Mouse (Mus musculus) gastrocnemius, adult 2 months (tissue): ENCODE measurements around the gene Card10. TPM values are rescaled to one million over a fixed set of nuclear protein-coding genes. Genes with fewer than 3 reads are reported as not detected.

Source experiments
- DNase-seq: peaks from one replicate; pipeline ENCODE4 v3.0.0; 2022
- H3K27ac ChIP-seq: fragments of 200-600 bp; 2 replicates; pipeline ENCODE4 v1.8.1; 2022; ENCODE audit warnings: mild to moderate bottlenecking
- H3K4me3 ChIP-seq: fragments of 200-600 bp; 2 replicates; pipeline ENCODE4 v1.8.1; 2022; ENCODE audit warnings: mild to moderate bottlenecking, moderate library complexity
- CTCF ChIP-seq: fragments of 200-600 bp; IDR thresholded peaks from 2 replicates; pipeline ENCODE4 v1.8.1; 2022; ENCODE audit warnings: antibody characterized with exemption, mild to moderate bottlenecking, moderate library complexity
- intact Hi-C: fragments of 180-260 bp; cut with DNase I; formaldehyde crosslinking; loops from one replicate; pipeline ENCODE4 v1.15.1; 2025
- total RNA-seq, 2 experiments: library from RNA; stranded (reverse); gene quantifications; 2 replicates each; pipeline ENCODE4 v1.2.3; 2021

The Card10 gene
- total RNA-seq, 2 experiments from 2014 or later: 6.1 to 6.8 TPM

DNA sequence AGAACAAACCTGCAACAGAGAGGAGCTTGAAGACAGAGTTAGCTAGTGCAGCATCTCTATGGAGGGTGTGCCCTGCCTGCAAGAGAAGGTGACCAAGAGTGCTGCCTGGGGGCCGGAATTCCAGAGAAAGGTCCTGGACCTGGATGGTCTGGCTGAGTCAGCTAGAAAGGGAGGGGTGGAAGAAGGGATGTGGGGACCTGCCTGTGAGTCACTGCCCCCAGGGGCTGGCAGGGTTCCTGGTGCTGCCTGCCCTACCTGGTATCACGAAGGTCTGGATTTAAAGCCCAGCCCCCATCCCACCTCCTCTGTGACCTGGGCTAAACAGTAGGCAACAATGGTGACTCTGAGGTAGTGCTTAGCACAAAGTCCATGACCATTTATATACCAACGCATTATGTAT, 4.3 kb upstream of the Card10 start:
- intact Hi-C loops: no loop called here
- no peak for TF ChIP-seq CTCF
- DNase-seq: no peak
- H3K4me3 ChIP-seq: no peak overlapping the region
- H3K27ac ChIP-seq: no peak overlapping the region

DNA sequence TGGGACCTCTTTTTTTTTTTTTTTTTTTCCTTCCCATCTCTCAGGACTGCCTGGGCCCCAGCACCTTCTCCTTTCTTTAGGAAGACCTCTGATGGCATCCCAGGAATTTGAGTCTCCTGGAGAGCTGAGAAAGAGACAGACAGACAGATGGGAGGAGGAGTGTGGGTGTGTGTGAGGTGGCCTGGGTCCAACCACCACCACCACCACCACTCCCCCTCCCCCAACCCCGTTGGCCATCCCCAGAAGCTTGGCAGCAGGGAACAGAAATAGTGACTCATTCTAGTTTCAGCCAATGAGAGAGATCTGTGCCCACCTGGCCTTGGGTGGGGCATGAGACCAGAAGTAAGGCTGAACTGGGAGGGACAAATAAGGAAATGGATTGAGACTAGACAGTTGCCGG, 3.8 kb upstream of the Card10 start:
- DNase-seq: no peak
- intact Hi-C loops: no loop called here
- H3K4me3 ChIP-seq: no peak overlapping the region
- TF ChIP-seq CTCF: no peak
- H3K27ac ChIP-seq: no peak overlapping the region

- intact Hi-C loops: no loop called here
- Histone ChIP-seq H3K27ac (no peak overlapping the region), H3K4me3 (no peak overlapping the region)
- DNase-seq: no peak
- no peak for TF ChIP-seq CTCF
Measured at GRCm38 (mm10) chr15:78805351-78805750, 2.5 kb upstream of the Card10 start.

GRCm38 (mm10) chr15:78804326-78804725, 1.5 kb upstream of the Card10 start:
- intact Hi-C loops: no loop called here
- Histone ChIP-seq H3K27ac (peak overlapping the region; percentile 93), H3K4me3 (peak overlapping the region; percentile 94)
- TF ChIP-seq CTCF: no peak
- peak; percentile 64 for DNase-seq

DNA sequence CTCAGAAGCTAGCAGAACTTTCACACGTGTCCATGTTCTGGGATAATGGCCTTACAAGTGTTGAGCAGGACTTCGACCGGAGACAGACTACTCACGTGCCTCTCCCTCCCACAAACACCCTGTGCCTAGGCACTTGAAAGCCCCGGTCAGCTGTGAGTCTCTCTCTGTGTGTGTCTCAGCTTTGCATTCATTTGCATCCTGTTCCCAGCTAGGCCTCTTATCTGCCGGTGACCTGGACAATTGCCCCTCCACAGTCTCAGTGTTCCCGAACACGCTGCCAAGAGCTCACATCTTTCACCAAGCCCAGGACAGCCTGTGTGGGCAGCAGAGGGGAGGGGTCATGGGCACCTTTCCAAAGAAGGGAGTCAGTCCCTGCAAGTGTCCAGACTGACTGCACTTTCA, 658 bp upstream of the Card10 start:
- Histone ChIP-seq H3K4me3 (peak overlapping the region; percentile 94), H3K27ac (peak overlapping the region; percentile 93)
- DNase-seq: peak; percentile 59
- intact Hi-C loops: no loop called here
- TF ChIP-seq CTCF: no peak

DNA sequence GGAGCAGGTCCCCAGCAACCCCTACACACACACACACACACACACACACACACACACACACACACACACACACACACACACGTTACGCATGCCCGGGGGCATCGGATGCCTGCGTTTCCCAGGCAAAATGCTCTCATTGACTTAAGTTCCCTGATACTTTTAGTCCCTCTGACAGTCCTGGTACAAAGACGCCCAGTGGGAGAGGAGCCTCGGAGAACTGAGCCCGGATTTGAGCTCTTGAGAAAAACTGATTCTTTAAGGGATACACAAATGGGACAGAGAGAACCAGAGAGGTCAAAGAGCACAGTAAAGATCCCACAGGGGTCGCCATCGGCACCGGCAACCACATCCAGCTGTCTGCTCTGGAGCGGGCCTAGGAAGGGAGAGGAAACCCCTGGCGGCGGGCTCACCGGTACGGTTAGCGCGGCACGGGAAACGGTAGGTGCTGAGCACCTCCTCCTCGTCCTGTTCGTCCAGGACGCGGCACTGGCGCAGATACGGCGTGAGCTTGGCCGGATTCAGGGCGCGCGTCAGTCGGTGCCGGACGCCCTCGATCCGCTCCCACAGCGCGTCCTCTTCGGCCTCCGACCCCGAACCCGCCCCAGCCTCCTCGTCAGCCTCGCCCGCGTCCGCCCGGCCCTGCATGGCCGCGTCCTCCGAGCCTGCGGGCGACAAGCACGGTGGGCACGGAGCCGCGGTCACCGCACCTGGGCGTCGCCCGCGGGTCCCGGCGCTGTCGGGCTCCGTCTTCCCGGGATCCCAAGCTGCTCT, 686 bp downstream of the Card10 start:
- no peak; the same call in 1 of the 2 replicates for TF ChIP-seq CTCF
- H3K27ac ChIP-seq: peak overlapping the region; percentile 93

GRCm38 (mm10) chr15:78801571-78801970, 1.3 kb downstream of the Card10 start:
- H3K4me3 ChIP-seq: peak overlapping the region; percentile 94
- DNase-seq: no peak
- peak overlapping the region; percentile 93 for H3K27ac ChIP-seq
- intact Hi-C loops: no loop called here
- TF ChIP-seq CTCF: no peak

More for the DNA sequence above, 686 bp downstream of the Card10 start:
- intact Hi-C loops: no loop called here
- H3K4me3 ChIP-seq: peak overlapping the region; percentile 94
- peak; percentile 58 for DNase-seq

DNA sequence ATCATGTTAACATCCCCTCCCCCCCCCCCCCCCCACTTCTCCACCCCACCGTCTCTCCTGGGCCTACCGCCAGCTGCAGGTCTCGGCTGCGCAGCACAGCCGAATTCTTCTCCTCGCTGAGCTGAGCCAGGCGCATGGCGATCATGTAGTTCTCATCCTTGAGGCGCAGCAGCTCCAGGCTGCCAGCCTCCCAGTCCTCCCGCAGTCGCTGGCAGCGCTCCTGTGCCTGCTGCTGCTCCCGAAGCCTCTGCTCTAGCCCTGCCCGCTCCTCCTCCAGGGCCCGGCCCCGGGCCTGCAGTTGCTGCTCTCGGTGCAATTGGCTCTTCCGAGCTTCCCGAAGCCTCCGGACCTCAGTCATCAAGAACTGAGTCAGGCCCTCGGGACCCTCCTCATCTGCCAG, 3.8 kb downstream of the Card10 start:
- no peak for TF ChIP-seq CTCF
- DNase-seq: peak; percentile 68
- Histone ChIP-seq H3K4me3 (peak overlapping the region; percentile 68), H3K27ac (peak overlapping the region; percentile 78)
- intact Hi-C loops: no loop called here

DNA sequence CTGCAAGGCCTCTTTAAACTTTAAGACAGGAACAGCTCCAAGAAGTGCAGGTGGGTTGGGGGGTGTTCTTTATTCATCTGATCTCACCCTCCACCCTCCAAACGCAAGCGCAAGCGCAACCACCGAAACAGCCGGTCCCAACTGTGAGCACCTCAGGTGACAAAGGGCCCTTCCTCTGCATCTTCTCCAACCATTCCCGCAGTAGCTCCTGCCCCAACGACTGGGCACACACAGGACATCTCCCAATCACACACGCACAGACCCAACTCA, 5.8 kb downstream of the Card10 start:
- TF ChIP-seq CTCF: no peak
- intact Hi-C loops: no loop called here
- no peak for DNase-seq
- Histone ChIP-seq H3K4me3 (peak overlapping the region; percentile 68), H3K27ac (peak overlapping the region; percentile 66)

DNA sequence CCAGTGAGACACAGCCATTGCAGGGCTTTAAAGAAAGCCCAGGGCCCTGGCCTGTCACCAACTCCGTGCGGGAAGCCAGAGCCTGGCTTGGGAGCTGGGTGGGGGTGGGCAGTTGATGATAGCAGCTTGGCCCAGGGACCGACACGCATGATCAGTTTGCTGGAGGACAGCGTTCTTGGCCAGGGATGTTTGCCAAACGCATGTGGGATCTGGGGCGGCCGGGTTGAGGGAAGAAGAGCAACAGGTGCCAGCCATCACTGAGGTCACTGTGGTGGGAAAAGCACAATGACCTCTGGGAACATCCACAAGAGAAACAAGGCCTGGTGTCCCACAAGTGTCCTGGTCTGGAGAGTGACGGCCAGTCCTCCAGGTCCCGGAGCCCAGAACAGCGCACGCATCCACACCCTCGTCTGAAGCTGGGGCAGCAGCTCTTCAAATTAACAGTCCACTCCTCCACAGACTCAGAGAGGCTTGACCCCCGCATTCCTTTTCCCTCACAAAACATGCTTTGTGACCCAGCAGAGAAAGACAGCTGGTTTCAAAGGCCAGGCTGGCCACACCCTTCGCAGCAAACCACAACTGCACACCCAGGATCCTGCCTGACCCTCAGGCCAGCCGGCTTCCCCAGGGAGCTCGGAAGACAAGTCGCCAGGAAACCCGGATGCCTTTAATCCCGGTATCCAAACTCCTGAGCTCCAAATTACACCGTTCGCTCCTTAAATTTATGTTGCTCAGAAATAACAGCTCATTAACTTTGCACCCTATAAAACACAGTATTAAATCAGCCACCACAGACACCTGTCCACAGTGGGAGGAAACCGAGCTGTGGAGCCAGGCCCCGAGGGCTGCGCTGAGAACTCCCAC, 6.4 kb downstream of the Card10 start:
- peak overlapping the region; percentile 68 for H3K4me3 ChIP-seq
- peak overlapping the region; percentile 66 for H3K27ac ChIP-seq
- intact Hi-C loops: no loop called here
- TF ChIP-seq CTCF: no peak
- peak; percentile 77 for DNase-seq

DNA sequence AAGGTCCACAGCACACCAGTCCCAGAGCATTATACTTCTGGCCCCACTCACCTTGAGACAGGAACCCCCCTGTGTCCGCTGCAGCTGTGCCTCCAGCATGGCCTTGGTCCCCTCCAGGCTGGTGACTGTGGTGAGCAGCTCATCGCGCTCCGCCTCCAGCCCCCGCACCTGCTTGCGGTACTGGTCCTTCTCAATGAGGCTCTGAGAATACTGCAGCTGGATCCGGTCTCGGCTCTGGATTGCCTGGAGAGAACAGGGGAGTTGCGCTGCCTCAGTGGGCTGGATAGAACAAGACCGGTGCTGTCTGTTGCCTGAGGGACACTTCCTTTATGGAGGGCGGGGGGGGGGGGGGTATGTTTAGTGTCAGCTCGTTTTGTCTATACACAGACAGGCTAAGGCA, 11.9 kb downstream of the Card10 start:
- H3K27ac ChIP-seq: peak overlapping the region; percentile 81

GRCm38 (mm10) chr15:78790451-78790850, 12.4 kb downstream of the Card10 start:
- no peak for TF ChIP-seq CTCF
- H3K27ac ChIP-seq: peak overlapping the region; percentile 81
- DNase-seq: peak; percentile 81
- intact Hi-C loops: no loop called here
- peak overlapping the region; percentile 47 for H3K4me3 ChIP-seq

More for the DNA sequence above, 11.9 kb downstream of the Card10 start:
- no peak for DNase-seq
- intact Hi-C loops: no loop called here
- TF ChIP-seq CTCF: no peak
- H3K4me3 ChIP-seq: peak overlapping the region; percentile 47

GRCm38 (mm10) chr15:78789721-78790323, 13.0 kb downstream of the Card10 start:
- DNase-seq: no peak
- Histone ChIP-seq H3K27ac (peak overlapping the region; percentile 87), H3K4me3 (no peak overlapping the region)
- intact Hi-C loops: loop anchor here (5.0 kb wide), 1 partner anchor 273 kb away; no protein-coding TSS in a partner anchor
- TF ChIP-seq CTCF: no peak
